Comparison of ENCODE assay signal across 9 mouse cellular contexts in genomic region chr5:123258990-123259389, GRCm38 (mm10). TPM values are rescaled to one million over a fixed set of nuclear protein-coding genes. Genes with fewer than 3 reads are reported as not detected.
A peak's percentile ranks its signal among the peaks of the same experiment; 100 is the strongest.
DNase-seq lines count a peak whose midpoint lies in the region; ATAC-seq lines count a peak whose summit lies in the region.
"Had no signal": no experiment of that assay in that cellular context is flagged by ENCODE, and none has a peak within 500 bp of the region (broad histone marks: within the 10 kb centered on the region; RNA-seq: fewer than 3 reads in every experiment).

No protein-coding gene starts in this region.

- 54% methylated on average over 5 of the region's 5 CpGs for WGBS in midbrain, embryonic 10.5 days
- WGBS in midbrain, embryonic 13.5 days: 55% methylated on average over 5 of the region's 5 CpGs

- no peak overlapping the region for H3K27ac ChIP-seq in midbrain, embryonic 10.5 days (replicated peaks)
- H3K27ac ChIP-seq in midbrain, embryonic 13.5 days: no peak overlapping the region
- H3K27ac ChIP-seq: neural tube, embryonic 13.5 days had no signal

- no peak overlapping the region for H3K4me3 ChIP-seq in midbrain, embryonic 10.5 days
- no peak overlapping the region for H3K4me3 ChIP-seq in midbrain, embryonic 13.5 days (replicated peaks)
- H3K4me3 ChIP-seq: neural tube, embryonic 13.5 days had no signal

- H3K36me3 ChIP-seq in midbrain, embryonic 10.5 days: no peaks in the 10 kb centered on the region
- H3K36me3 ChIP-seq in midbrain, embryonic 13.5 days: no peaks in the 10 kb centered on the region
- no peaks in the 10 kb centered on the region for H3K36me3 ChIP-seq in splenic B cell, adult 2 months (ENCODE audit: control insufficient read depth, insufficient read depth, low read length, poor library complexity, severe bottlenecking)
- H3K36me3 ChIP-seq: neural tube, embryonic 13.5 days had no signal

- ATAC-seq in cerebellum, adult (ENCODE audit: insufficient number of reproducible peaks, low FRiP score, low TSS enrichment): no peak; the same call in 1 of the 2 replicates
- ATAC-seq in midbrain, embryonic 13.5 days: no peak

- H3K9me3 ChIP-seq in midbrain, embryonic 10.5 days (replicated peaks): no peaks in the 10 kb centered on the region
- no peaks in the 10 kb centered on the region for H3K9me3 ChIP-seq in midbrain, embryonic 13.5 days
- H3K9me3 ChIP-seq: neural tube, embryonic 13.5 days had no signal

- no peak overlapping the region for H3K9ac ChIP-seq in midbrain, embryonic 13.5 days (replicated peaks)
- H3K9ac ChIP-seq: neural tube, embryonic 13.5 days had no signal

- DNase-seq in cerebellum, adult 11 months: peak; percentile 69
- DNase-seq in midbrain, embryonic 10.5 days (ENCODE audit: low spot score): peak; percentile 39
- peak; percentile 58 for DNase-seq in c-Kit-positive CD71-positive TER-119-negative erythroid progenitor cells, embryonic 14.5 days (ENCODE audit: low read depth)
- peak; percentile 38 for DNase-seq in gastrocnemius, postnatal 10 days
- DNase-seq in lung, postnatal 10 days: peak; percentile 55
- peak; percentile 78 for DNase-seq in splenic B cell, adult 2 months (ENCODE audit: low read depth, low spot score)

- no peak overlapping the region for H3K4me2 ChIP-seq in midbrain, embryonic 13.5 days (replicated peaks)
- H3K4me2 ChIP-seq: neural tube, embryonic 13.5 days had no signal

- H3K27me3 ChIP-seq in midbrain, embryonic 10.5 days (ENCODE audit: low read depth, poor library complexity, severe bottlenecking): peaks cover 7% of the 10 kb centered on the region
- H3K27me3 ChIP-seq in midbrain, embryonic 13.5 days: no peaks in the 10 kb centered on the region
- H3K27me3 ChIP-seq in splenic B cell, adult 2 months (ENCODE audit: control insufficient read depth, insufficient read depth, low read length, poor library complexity, severe bottlenecking): no peaks in the 10 kb centered on the region
- H3K27me3 ChIP-seq: neural tube, embryonic 13.5 days had no signal

- peaks cover 16% of the 10 kb centered on the region for H3K4me1 ChIP-seq in midbrain, embryonic 10.5 days
- H3K4me1 ChIP-seq in midbrain, embryonic 13.5 days (replicated peaks): peaks cover 10% of the 10 kb centered on the region

RNA-seq across cellular contexts. Expression of gene Wdr66, which starts 7.1 kb away (rescaled TPM):
- polyA plus RNA-seq in midbrain, embryonic 10.5 days (2016; fragmentation: Nextera tagmentation; extraction: Ambion mirVana): 7.6 and 10.7 TPM in 2 replicates
- 0.93 and 1.2 TPM in 2 replicates for polyA plus RNA-seq in midbrain, embryonic 13.5 days (2015; fragmentation: Nextera tagmentation; extraction: Ambion mirVana)
- 1 to 10 TPM; 2.3 to 2.5 TPM for total RNA-seq in gastrocnemius, postnatal 10 days (2021)
